In the genomic region with DNA sequence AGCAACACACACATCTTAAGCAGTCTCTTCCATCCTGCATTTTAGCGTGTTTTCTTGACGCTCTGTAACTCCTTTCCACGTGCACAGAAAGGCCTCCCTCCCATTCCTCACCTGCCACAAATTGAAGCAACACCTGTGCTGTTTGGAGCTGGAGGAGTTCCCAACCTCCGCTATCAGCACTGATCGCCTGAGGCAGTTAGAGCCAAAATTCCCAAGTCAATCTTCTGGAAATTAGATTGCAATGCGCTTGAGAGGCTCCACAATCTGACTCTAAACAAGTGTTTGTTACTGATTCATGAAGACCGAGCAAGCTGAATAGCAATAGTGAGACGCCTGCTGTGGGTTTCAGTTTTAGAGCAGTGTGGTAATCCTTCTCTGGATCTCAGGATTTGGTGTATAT, we compare ENCODE assay signal across 27 mouse cellular contexts. TPM values are rescaled to one million over a fixed set of nuclear protein-coding genes. Genes with fewer than 3 reads are reported as not detected.
DNase-seq lines count a peak whose midpoint lies in the region; ATAC-seq and TF ChIP-seq lines count a peak whose summit lies in the region.
"Had no signal": no experiment of that assay in that cellular context is flagged by ENCODE, and none has a peak within 500 bp of the region (broad histone marks: within the 10 kb centered on the region; RNA-seq: fewer than 3 reads in every experiment).

No protein-coding gene starts in this region.

- peaks cover 6% of the 10 kb centered on the region; the same call in 1 of the 2 replicates for H3K4me1 ChIP-seq in cerebellum, adult 2 months (ENCODE audit: control insufficient read depth, insufficient read depth, low read length)
- no peaks in the 10 kb centered on the region for H3K4me1 ChIP-seq in hindbrain, embryonic 11.5 days (replicated peaks; ENCODE audit: control insufficient read depth, insufficient read depth, low read length)

- TF ChIP-seq POLR2A in cerebellum, adult 2 months (IDR thresholded peaks at IDR 0.05; ENCODE audit: borderline replicate concordance, insufficient read depth, low read length) = no peak

- no peak for ATAC-seq in hindbrain, embryonic 11.5 days (ENCODE audit: low FRiP score)
- ATAC-seq: forebrain, embryonic 13.5 days; intestine, embryonic 16.5 days had no signal

- no peaks in the 10 kb centered on the region for H3K27me3 ChIP-seq in cerebellum, adult 2 months (ENCODE audit: control insufficient read depth, insufficient read depth, low read length)
- peaks cover 7% of the 10 kb centered on the region; the same call in 1 of the 2 replicates for H3K27me3 ChIP-seq in hindbrain, embryonic 11.5 days (ENCODE audit: control insufficient read depth, insufficient read depth, low read length)
- H3K27me3 ChIP-seq: stomach, embryonic 15.5 days had no signal

- peak overlapping the region; percentile 32 for H3K4me3 ChIP-seq in cerebellum, adult 2 months (replicated peaks; ENCODE audit: insufficient read depth, low read depth, low read length)
- H3K4me3 ChIP-seq in layer of hippocampus, adult 2 months = peak overlapping the region; percentile 6; the same call in 1 of the 2 replicates
- no peak overlapping the region for H3K4me3 ChIP-seq in hindbrain, embryonic 11.5 days (ENCODE audit: low read depth, low read length)
- H3K4me3 ChIP-seq: embryonic facial prominence, embryonic 10.5 days; embryonic facial prominence, embryonic 15.5 days; forebrain, embryonic 13.5 days; heart, embryonic 10.5 days; hindbrain, embryonic 13.5 days; kidney, embryonic 15.5 days; neural tube, embryonic 15.5 days; stomach, embryonic 15.5 days had no signal

- peak overlapping the region; percentile 40; the same call in 1 of the 2 replicates for H3K27ac ChIP-seq in cerebellum, adult 2 months (ENCODE audit: insufficient read depth, low read length)
- no peak overlapping the region for H3K27ac ChIP-seq in layer of hippocampus, adult 2 months
- H3K27ac ChIP-seq in hindbrain, embryonic 11.5 days (ENCODE audit: low read depth, low read length) = no peak overlapping the region
- H3K27ac ChIP-seq: embryonic facial prominence, embryonic 10.5 days; embryonic facial prominence, embryonic 15.5 days; forebrain, embryonic 13.5 days; heart, embryonic 10.5 days; hindbrain, embryonic 13.5 days; kidney, embryonic 15.5 days; liver, embryonic 14.5 days; macrophage; neural tube, embryonic 15.5 days; stomach, embryonic 15.5 days had no signal

- DNase-seq in cerebellum, adult 2 months = peak; percentile 54 to 56
- DNase-seq in cerebellum, adult 11 months = no peak
- no peak for DNase-seq in layer of hippocampus, adult 2 months (ENCODE audit: low spot score in 2 of 2)
- no peak for DNase-seq in layer of hippocampus, postnatal 10 days (ENCODE audit: low spot score in 2 of 2)
- DNase-seq in brain, adult 2 months (ENCODE audit: low read depth, low spot score) = peak; percentile 38
- peak; percentile 40 to 47 for DNase-seq in cerebellum, postnatal 10 days
- DNase-seq in hindbrain, embryonic 11.5 days (ENCODE audit: low spot score) = no peak
- DNase-seq: adrenal gland, adult 2 months; adrenal gland, postnatal 36 days; gastrocnemius, postnatal 25 days; heart, adult 11 months; heart, postnatal 36 days; lung, adult 2 months; lung, postnatal 10 days; midbrain, embryonic 14.5 days had no signal

- no peak for TF ChIP-seq CTCF in cerebellum, adult 2 months (IDR thresholded peaks at IDR 0.05; ENCODE audit: borderline replicate concordance, insufficient read depth, low read depth, low read length)
- no peak for TF ChIP-seq CTCF in layer of hippocampus, adult 2 months (conservative IDR thresholded peaks at IDR 0.05)

- H3K36me3 ChIP-seq in hindbrain, embryonic 11.5 days (ENCODE audit: control insufficient read depth, insufficient read depth, low read length) = no peaks in the 10 kb centered on the region
- H3K36me3 ChIP-seq: embryonic facial prominence, embryonic 10.5 days; embryonic facial prominence, embryonic 15.5 days; heart, embryonic 10.5 days; hindbrain, embryonic 13.5 days; kidney, embryonic 15.5 days; neural tube, embryonic 15.5 days; stomach, embryonic 15.5 days had no signal

- 15% methylated on average over 8 of the region's 8 CpGs for WGBS in cerebellum, adult 2 months
- WGBS in hindbrain, embryonic 11.5 days = 51% methylated on average over 8 of the region's 8 CpGs

- H3K9ac ChIP-seq in hindbrain, embryonic 11.5 days (ENCODE audit: low read depth, low read length) = no peak overlapping the region
- H3K9ac ChIP-seq: embryonic facial prominence, embryonic 15.5 days; forebrain, embryonic 13.5 days; hindbrain, embryonic 13.5 days; kidney, embryonic 15.5 days; liver, embryonic 14.5 days; neural tube, embryonic 15.5 days; stomach, embryonic 15.5 days had no signal

- no peak overlapping the region for H3K4me2 ChIP-seq in hindbrain, embryonic 11.5 days (replicated peaks; ENCODE audit: low read depth, low read length)
- H3K4me2 ChIP-seq: embryonic facial prominence, embryonic 15.5 days; forebrain, embryonic 13.5 days; hindbrain, embryonic 13.5 days; kidney, embryonic 15.5 days; neural tube, embryonic 15.5 days; stomach, embryonic 15.5 days had no signal

- H3K9me3 ChIP-seq in hindbrain, embryonic 11.5 days (ENCODE audit: control insufficient read depth, low read length) = no peaks in the 10 kb centered on the region
- H3K9me3 ChIP-seq: embryonic facial prominence, embryonic 10.5 days; embryonic facial prominence, embryonic 15.5 days; forebrain, embryonic 13.5 days; heart, embryonic 10.5 days; hindbrain, embryonic 13.5 days; kidney, embryonic 15.5 days; neural tube, embryonic 15.5 days; stomach, embryonic 15.5 days had no signal

RNA-seq across cellular contexts. Expression of a gene that starts 2.6 kb away (rescaled TPM):
- 2.3 and 2.7 TPM in 2 replicates for polyA plus RNA-seq in cerebellum, adult 2 months (2012; rRNA removed)
- 1 to 10 TPM in 1 of 2 experiments, under 1 TPM in 1; 0.97 to 1.3 TPM for total RNA-seq in layer of hippocampus, adult 2 months (2021)
- total RNA-seq in layer of hippocampus, postnatal 10 days (2021) = under 1 TPM; 0.57 to 0.65 TPM
- 1.3 and 1.8 TPM in 2 replicates for polyA plus RNA-seq in hindbrain, embryonic 11.5 days (2014; fragmentation: Nextera tagmentation; extraction: Ambion mirVana)
- total RNA-seq: megakaryocyte-erythroid progenitor cell, adult 5-6 weeks had no signal

RNA-seq across cellular contexts. Expression of a gene that starts 2.6 kb away (rescaled TPM):
- polyA plus RNA-seq in cerebellum, adult 2 months (2012; rRNA removed) = 47.5 and 56.1 TPM in 2 replicates
- 1 to 10 TPM; 5.8 to 6.1 TPM for total RNA-seq in layer of hippocampus, adult 2 months (2021)
- 1 to 10 TPM; 7.7 to 10.0 TPM for total RNA-seq in layer of hippocampus, postnatal 10 days (2021)
- polyA plus RNA-seq in hindbrain, embryonic 11.5 days (2014; fragmentation: Nextera tagmentation; extraction: Ambion mirVana) = 0.66 and 0.85 TPM in 2 replicates
- total RNA-seq: megakaryocyte-erythroid progenitor cell, adult 5-6 weeks had no signal
- polyA plus RNA-seq: liver, embryonic 14.5 days had no signal

Comparison
In these comparisons a context has a peak if more than half of its experiments do, and no peak if none do; other contexts are left out.
1. DNase-seq: peak in cerebellum, adult 2 months (2 of 2), brain, adult 2 months (single experiment) and cerebellum, postnatal 10 days (2 of 2); none in cerebellum, adult 11 months (single experiment), layer of hippocampus, adult 2 months (0 of 2), layer of hippocampus, postnatal 10 days (0 of 2) and hindbrain, embryonic 11.5 days (single experiment).